In genomic region chr2:170070641-170071241, GRCm38 (mm10) we compare ENCODE assay signal across 8 mouse cellular contexts.
DNase-seq lines count a peak whose midpoint lies in the region; ATAC-seq and TF ChIP-seq lines count a peak whose summit lies in the region.

No protein-coding gene starts in this region.

- H3K36me3 ChIP-seq in ES-E14 (ENCODE audit: control insufficient read depth, insufficient read depth, low read length, poor library complexity, severe bottlenecking) = no peaks in the 10 kb centered on the region
- no peaks in the 10 kb centered on the region for H3K36me3 ChIP-seq in heart, embryonic 14.5 days (ENCODE audit: control insufficient read depth, insufficient read depth, low read length)
- no peaks in the 10 kb centered on the region for H3K36me3 ChIP-seq in limb, embryonic 15.5 days

- in situ Hi-C loops in ES-E14 (cut with MboI; ENCODE audit: low sequenced_read_pairs in 2 of 2, unreplicated experiment in 2 of 2) = no loop called here

- no peak overlapping the region for H3K27ac ChIP-seq in ES-E14 (ENCODE audit: insufficient read depth, low read depth, low read length, poor library complexity, severe bottlenecking)
- no peak overlapping the region for H3K27ac ChIP-seq in heart, embryonic 14.5 days (replicated peaks in 1 of 2; ENCODE audit: control insufficient read depth in 1 of 2, insufficient read depth in 1 of 2, low read depth in 2 of 2, low read length in 2 of 2)
- H3K27ac ChIP-seq in limb, embryonic 15.5 days = peak overlapping the region; percentile 71

- H3K9me3 ChIP-seq in ES-E14 (ENCODE audit: control insufficient read depth, insufficient read depth, low read depth, low read length) = no peaks in the 10 kb centered on the region
- peaks cover 8% of the 10 kb centered on the region for H3K9me3 ChIP-seq in heart, embryonic 14.5 days (ENCODE audit: control insufficient read depth, low read length)
- no peaks in the 10 kb centered on the region for H3K9me3 ChIP-seq in limb, embryonic 15.5 days

- H3K4me3 ChIP-seq in ES-E14 (ENCODE audit: insufficient read depth in 1 of 2, low read depth in 1 of 2, low read length in 2 of 2, poor library complexity in 1 of 2, severe bottlenecking in 1 of 2) = peak overlapping the region; percentile 43 to 50
- peak overlapping the region in 1 of 2 experiments; percentile 3; a peak in 1 of 4 replicates for H3K4me3 ChIP-seq in heart, embryonic 14.5 days (ENCODE audit: control insufficient read depth in 1 of 2, insufficient read depth in 1 of 2, low read depth in 1 of 2, low read length in 2 of 2)
- H3K4me3 ChIP-seq in limb, embryonic 15.5 days = peak overlapping the region; percentile 27

- intact Hi-C loops in left cerebral cortex, postnatal 10 days (cut with DNase I) = no loop called here

- H3K27me3 ChIP-seq in heart, embryonic 14.5 days (ENCODE audit: control insufficient read depth, insufficient read depth, low read length) = no peaks in the 10 kb centered on the region
- no peaks in the 10 kb centered on the region for H3K27me3 ChIP-seq in limb, embryonic 15.5 days

- peak overlapping the region; percentile 59; the same call in 1 of the 2 replicates for H3K9ac ChIP-seq in ES-E14 (ENCODE audit: insufficient read depth, low read depth, low read length, poor library complexity, severe bottlenecking)
- no peak overlapping the region for H3K9ac ChIP-seq in heart, embryonic 14.5 days (ENCODE audit: low read length)
- H3K9ac ChIP-seq in limb, embryonic 15.5 days = no peak overlapping the region

- peak overlapping the region; percentile 24 for H3K4me2 ChIP-seq in heart, embryonic 14.5 days (ENCODE audit: low read length)
- peak overlapping the region; percentile 54 for H3K4me2 ChIP-seq in limb, embryonic 15.5 days

- peaks cover 0 to 3% of the 10 kb centered on the region in 2 experiments; a peak in 1 of 4 replicates for H3K4me1 ChIP-seq in ES-E14 (ENCODE audit: control insufficient read depth in 2 of 2, insufficient read depth in 2 of 2, low read length in 2 of 2, poor library complexity in 1 of 2)
- no peaks in the 10 kb centered on the region for H3K4me1 ChIP-seq in heart, embryonic 14.5 days (ENCODE audit: control insufficient read depth in 2 of 2, insufficient read depth in 2 of 2, low read length in 2 of 2)
- peaks cover 16% of the 10 kb centered on the region for H3K4me1 ChIP-seq in limb, embryonic 15.5 days

- WGBS in heart, embryonic 14.5 days = 46% methylated on average over 15 of the region's 15 CpGs
- 5% methylated on average over 15 of the region's 15 CpGs for WGBS in limb, embryonic 15.5 days

- DNase-seq in cerebellum, postnatal 10 days = peak; percentile 23 to 53
- DNase-seq in cerebellum, postnatal 25 days = no peak
- DNase-seq in ES-E14 (ENCODE audit: low read depth, low spot score) (no peak), adipocyte (ENCODE audit: low spot score) (no peak)
- no peak for DNase-seq in left cerebral cortex, postnatal 10 days (ENCODE audit: extremely low spot score in 1 of 2, low spot score in 2 of 2)

- no peak for ATAC-seq in heart, embryonic 14.5 days (ENCODE audit: insufficient number of reproducible peaks, insufficient read depth, low FRiP score, low read depth)
- peak; percentile 87 for ATAC-seq in limb, embryonic 15.5 days (ENCODE audit: insufficient number of reproducible peaks, low FRiP score, low TSS enrichment, low read depth)
- ATAC-seq in activated CD4-positive, CD25-positive, alpha-beta regulatory T cell, adult 4 months = no peak

TF ChIP-seq in ES-E14, 5 proteins besides CTCF, POLR2A, EP300 and RAD21:
- TF ChIP-seq HCFC1 (IDR thresholded peaks at IDR 0.05; ENCODE audit: borderline replicate concordance, insufficient read depth, low read length) = no peak
- no peak for TF ChIP-seq ZC3H11A (IDR thresholded peaks at IDR 0.05; ENCODE audit: borderline replicate concordance, low read depth, low read length)
- no peak for TF ChIP-seq MAFK (IDR thresholded peaks at IDR 0.05; ENCODE audit: insufficient read depth, low read depth, low read length)
- TF ChIP-seq CHD2 (IDR thresholded peaks at IDR 0.05; ENCODE audit: low read depth, low read length) = peak; percentile 91
- TF ChIP-seq ZNF384 (IDR thresholded peaks at IDR 0.05; ENCODE audit: low read depth, low read length) = no peak
TF ChIP-seq in ES-E14: peak in this region for 1.

Comparison
In these comparisons a context has a peak if more than half of its experiments do, and no peak if none do; other contexts are left out.
1. DNase-seq: peak in cerebellum, postnatal 10 days (2 of 2); none in cerebellum, postnatal 25 days (0 of 2), ES-E14 (single experiment), adipocyte (single experiment) and left cerebral cortex, postnatal 10 days (0 of 2).